Mouse (Mus musculus) urinary bladder, adult 18-20 months (tissue): ENCODE measurements around the gene Enpep.

Experiments
- DNase-seq, 2 experiments: peaks; one replicate each; pipeline ENCODE4 v3.0.0; 2022; ENCODE audit warnings: low spot score in 2 of 2, mixed read lengths in 2 of 2

Gene Enpep

GRCm38 (mm10) chr3:129312511-129312910 is 20.0 kb downstream of the Enpep start:
- no peak for DNase-seq

GRCm38 (mm10) chr3:129311951-129312350 is 20.6 kb downstream of the Enpep start:
- no peak for DNase-seq

GRCm38 (mm10) chr3:129309926-129310325 is 22.6 kb downstream of the Enpep start:
- DNase-seq = no peak

GRCm38 (mm10) chr3:129308876-129309275 is 23.6 kb downstream of the Enpep start:
- no peak for DNase-seq

- no peak for DNase-seq
Observed at GRCm38 (mm10) chr3:129308102-129308752, 24.3 kb downstream of the Enpep start.

- no peak for DNase-seq
Observed at GRCm38 (mm10) chr3:129303941-129304340, 28.6 kb downstream of the Enpep start.

- no peak for DNase-seq
Observed at GRCm38 (mm10) chr3:129299874-129300273, 32.6 kb downstream of the Enpep start.

- no peak for DNase-seq
Observed at GRCm38 (mm10) chr3:129298606-129299005, 33.9 kb downstream of the Enpep start.

GRCm38 (mm10) chr3:129296994-129297393 is 35.5 kb downstream of the Enpep start:
- no peak for DNase-seq

- DNase-seq = no peak
Observed at GRCm38 (mm10) chr3:129295883-129296282, 36.6 kb downstream of the Enpep start.

GRCm38 (mm10) chr3:129289536-129289935 is 43.0 kb downstream of the Enpep start:
- DNase-seq = no peak

- no peak for DNase-seq
Observed at GRCm38 (mm10) chr3:129287140-129287539, 45.4 kb downstream of the Enpep start.

GRCm38 (mm10) chr3:129286426-129286825 is 46.1 kb downstream of the Enpep start:
- DNase-seq = no peak

- DNase-seq = no peak
Observed at GRCm38 (mm10) chr3:129284326-129284725, 48.2 kb downstream of the Enpep start.

GRCm38 (mm10) chr3:129279441-129279840 is 53.1 kb downstream of the Enpep start:
- DNase-seq = no peak

GRCm38 (mm10) chr3:129273156-129273831 is 59.2 kb downstream of the Enpep start:
- no peak for DNase-seq

GRCm38 (mm10) chr3:129270044-129270443 is 62.5 kb downstream of the Enpep start:
- DNase-seq = no peak

GRCm38 (mm10) chr3:129268886-129269683 is 63.4 kb downstream of the Enpep start:
- no peak for DNase-seq

GRCm38 (mm10) chr3:129258497-129258896 is 74.0 kb downstream of the Enpep start:
- no peak for DNase-seq

GRCm38 (mm10) chr3:129256766-129257165 is 75.8 kb downstream of the Enpep start:
- DNase-seq = peak in 1 of 2 experiments; percentile 3

- DNase-seq = no peak
Observed at GRCm38 (mm10) chr3:129256283-129256682, 76.2 kb downstream of the Enpep start.

GRCm38 (mm10) chr3:129254246-129254645 is 78.3 kb downstream of the Enpep start:
- no peak for DNase-seq

- DNase-seq = no peak
Observed at GRCm38 (mm10) chr3:129250997-129251396, 81.5 kb downstream of the Enpep start.
